Mouse (Mus musculus) kidney, adult 11 months (tissue): Measurements from ENCODE around the gene Tmem106c.

Experiments
- DNase-seq: peaks from one replicate; pipeline ENCODE4 v3.0.0; 2022

Tmem106c gene

DNA sequence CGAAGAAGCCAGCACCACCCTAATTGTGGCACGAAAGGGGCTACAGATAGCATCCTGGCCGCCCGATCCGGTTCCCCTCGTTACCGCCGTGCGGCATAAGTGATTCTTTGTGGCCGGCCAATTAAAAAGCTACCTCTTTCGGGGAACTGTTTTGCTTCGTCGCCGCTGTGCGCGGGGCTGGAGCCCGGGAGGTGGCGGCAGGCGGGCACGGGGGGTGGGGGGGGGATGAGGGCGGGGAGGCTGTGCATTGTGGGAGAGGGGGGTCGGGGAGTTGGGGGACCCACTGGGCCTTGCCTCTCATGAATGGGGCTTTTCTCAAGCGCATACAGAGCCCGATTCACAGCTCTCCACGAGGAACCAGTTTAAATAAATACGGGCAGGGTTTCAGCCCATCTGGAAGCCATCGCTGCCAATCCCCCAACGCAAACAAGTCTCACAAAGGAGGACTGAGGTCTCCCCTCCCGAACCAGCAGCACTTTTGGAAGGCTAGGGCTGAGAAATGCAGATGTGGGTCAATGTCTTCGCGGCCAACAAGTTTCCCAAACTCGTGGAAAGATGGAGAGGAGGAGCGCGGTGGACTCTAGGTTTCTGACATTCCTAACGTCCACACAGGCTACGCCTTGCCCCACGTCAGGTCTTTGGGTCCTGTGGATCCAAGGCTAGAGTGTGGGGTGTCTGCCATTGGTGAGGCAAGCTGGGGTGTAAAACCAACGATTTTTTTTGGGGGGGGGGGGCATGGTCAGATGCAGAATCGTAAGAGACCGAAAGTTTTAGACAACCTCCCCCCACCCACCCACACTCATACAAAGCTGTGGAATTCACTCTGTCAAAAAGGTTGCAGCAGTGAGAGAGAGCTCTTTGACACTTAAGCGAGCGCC, 38.4 kb downstream of the Tmem106c start:
- no peak for DNase-seq

DNA sequence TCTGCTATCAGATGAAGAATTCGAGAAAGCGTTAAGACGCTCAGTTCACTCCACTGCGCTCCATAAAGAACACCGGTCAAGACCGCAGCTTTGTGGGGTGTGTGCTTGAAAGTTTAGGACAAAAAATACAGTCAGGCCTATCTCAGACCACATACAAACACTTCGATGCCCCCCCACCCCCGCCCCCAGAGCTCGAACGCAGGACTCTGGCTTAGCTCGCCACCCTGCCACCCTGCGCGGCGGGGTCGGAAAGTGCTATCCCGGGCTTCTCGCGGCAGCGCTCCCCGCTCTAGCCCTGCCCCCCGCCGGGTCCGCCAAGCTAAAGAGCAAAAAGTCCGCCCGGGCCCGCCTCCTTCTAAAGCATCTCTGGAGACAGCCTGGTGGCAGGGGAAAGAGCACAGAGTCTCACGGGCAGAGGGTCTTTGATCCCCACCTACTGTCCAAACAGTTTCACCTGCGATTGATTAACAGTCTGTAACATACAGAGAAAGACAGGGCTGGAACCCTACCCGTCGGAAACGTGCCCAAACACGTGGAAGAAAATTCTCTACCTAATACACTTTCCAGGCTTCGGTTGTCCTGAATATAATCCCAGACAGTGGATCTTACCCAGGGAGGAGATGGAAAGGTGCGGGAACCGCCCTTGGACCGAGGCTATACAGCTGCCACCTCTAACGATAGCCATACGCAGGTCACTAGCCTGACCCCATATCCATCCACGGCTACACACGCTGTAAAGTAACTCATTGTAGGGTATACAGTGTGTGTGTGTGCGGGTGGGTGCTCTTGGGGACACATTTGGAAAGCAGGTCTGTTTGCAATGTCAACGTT, 39.2 kb downstream of the Tmem106c start:
- DNase-seq, result no peak

DNA sequence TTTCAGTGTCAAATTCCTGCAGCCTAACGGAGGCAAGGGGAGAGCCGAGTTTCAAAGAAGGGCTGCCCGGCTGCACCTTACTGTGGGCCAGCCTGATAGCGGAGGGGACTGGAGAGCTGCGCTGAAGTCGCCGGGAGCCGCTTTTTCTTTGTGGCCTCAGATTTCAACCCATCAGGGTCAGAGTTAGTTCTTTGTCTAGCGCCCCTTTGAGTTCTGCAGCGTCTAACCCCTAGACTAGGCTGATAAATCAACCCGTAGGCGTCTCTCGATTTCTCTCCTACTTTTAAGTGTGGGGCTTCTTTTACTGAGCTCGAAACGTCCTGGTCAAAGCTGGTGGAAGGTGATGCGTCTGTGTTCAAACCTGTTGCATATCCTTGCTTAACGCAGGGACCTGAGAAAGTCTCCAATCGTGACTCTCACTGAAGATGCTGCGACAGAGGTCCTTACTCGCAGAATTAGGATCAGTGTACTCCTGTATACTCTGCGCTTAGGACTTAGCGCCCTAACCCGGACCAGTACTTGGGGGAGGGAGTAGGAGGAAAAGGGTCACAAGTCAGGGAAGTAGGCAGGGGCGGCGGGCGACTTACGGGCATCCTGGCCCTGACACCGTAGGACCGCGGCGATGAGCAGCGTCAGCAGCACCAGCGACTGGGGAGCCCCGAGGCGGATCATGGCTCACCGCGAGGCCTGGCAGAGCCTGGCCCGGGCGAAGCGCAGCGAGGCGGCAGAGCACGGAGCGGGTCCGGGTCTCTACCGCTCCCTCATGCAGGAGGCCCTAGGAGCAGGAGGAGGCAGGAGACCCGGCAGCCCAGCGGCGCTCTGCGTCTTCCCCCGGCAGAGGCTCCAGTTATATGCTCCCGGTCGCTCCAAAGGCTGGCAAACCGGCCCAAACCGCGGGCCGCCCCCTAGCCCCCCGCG, 40.1 kb downstream of the Tmem106c start, which contains the start of gene Col2a1:
Gene Col2a1, minus strand, starts transcription at position 874 of the 918 bp plus-strand sequence.
- DNase-seq, result no peak

DNA sequence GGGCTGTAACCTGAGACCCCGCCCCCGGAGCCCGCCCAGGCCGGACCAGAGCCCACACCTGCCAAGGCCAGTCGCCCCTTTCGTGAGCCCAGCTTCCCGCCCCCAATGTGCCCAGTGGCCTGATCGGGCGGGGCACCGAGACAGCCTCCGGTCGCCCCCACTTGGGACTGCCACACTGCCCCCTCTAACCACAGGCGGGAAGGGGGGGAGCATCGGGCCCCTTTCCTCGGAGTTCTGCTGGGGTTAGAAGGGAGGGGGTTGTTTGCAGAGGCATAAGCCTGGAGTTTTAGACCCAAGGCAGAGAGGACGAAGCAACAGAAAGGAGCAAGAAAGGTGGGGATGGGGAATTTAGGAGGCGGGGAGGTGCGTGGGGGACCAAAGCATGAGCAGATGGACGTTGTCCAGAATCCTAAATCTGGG, 40.8 kb downstream of the Tmem106c start:
- DNase-seq, result no peak

DNA sequence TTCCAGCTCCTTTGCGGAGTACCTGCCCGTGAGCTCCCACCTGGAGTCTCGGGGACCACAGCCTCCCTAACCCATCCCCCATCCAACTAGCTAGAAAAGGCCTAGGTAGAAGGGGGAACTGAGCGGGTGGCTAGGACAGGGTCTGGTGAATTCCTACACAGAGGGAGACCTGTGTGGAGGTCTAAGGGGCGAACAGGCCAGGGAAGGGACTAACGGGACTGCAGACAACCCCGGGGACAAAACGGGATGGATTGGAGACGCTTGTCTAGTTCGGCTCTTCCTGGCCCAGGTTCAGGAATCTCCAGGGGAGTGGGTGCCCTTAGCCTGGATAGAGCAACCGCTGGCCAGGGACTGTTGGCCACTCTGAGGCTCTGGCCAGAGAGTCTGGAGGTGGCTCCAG, 41.2 kb downstream of the Tmem106c start:
- no peak for DNase-seq

DNA sequence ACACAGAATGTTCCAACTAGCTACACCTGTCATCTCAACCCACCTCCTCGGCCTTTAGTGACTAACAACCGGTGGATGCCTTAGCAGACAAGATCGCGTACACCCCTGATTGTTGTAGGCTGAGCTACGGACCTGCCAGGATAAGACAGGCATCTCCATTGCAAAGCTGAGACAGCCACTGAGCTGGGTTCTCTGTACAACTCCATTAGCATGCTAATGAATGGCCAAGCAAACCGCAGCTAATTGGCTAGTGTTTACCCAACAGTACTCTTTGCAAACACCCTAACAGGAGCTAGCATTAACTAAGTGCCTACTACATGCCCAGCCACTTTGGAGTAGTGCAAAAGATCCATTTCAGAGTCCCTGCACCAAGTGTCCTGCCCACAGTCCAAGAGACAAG, 48.8 kb downstream of the Tmem106c start:
- no peak for DNase-seq

DNA sequence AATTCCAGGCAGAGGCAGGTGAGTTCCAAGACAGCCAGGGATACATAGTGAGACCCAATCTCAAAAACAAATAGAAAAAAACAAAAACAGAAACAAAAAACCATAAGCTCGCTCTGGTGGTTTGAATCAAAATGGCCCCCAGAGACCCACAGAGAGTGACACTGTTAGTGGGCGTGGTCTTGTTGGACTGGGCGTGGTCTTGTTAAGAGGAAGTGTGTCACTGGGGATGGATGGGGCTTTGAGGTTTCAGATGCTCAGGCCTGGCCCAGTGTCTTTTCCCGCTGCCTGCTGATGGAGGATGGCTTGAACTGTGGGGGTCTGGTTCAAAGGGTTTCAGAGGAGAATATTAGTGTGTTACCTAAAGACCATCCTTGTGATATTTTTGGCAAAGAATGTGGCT, 53.9 kb downstream of the Tmem106c start:
- DNase-seq, result no peak

DNA sequence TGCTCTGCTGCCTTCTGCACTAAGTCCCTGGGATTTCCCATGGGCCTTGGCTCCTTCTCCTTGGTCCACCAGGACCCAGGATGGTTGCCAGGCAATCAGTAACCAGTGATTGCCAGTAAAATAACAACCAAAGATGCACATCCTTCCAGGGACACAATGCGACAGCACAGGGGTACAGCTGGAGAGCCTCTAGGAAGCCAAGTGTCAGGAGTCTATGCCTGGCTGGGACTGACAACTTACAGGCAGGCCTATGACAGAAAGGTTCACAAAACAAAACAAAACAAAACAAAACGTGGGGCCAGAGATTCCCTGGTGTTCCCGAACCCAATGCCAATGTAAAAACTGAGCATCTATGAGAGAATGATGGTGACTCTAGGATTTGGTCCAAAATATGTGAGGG, 55.0 kb downstream of the Tmem106c start:
- no peak for DNase-seq
